Mouse (Mus musculus): ENCODE measurements at regions not wholly inside any gene's neighbourhood (a gene's known extent, or its start where the extent isn't known, plus 50 kb on each side); places are given as distances from the start of the nearest gene placed in this dataset.

GRCm38 (mm10) chr3:151262821-151263220, 174.9 kb upstream of the Adgrl4 start:
- no peak overlapping the region for H3K9ac ChIP-seq (replicated peaks; ENCODE audit: low read length, poor library complexity, severe bottlenecking)
- no peak overlapping the region for H3K4me3 ChIP-seq (ENCODE audit: low read depth, low read length)
- no peaks in the 10 kb centered on the region for H3K27me3 ChIP-seq (ENCODE audit: insufficient read depth, low read length)
- 86% methylated on average over 3 of the region's 3 CpGs for WGBS
- no peaks in the 10 kb centered on the region for H3K36me3 ChIP-seq (ENCODE audit: insufficient read depth, low read length)
- H3K27ac ChIP-seq (ENCODE audit: low read depth, low read length), result no peak overlapping the region
- no peak overlapping the region for H3K4me2 ChIP-seq (ENCODE audit: low read depth, low read length, poor library complexity, severe bottlenecking)
- ATAC-seq (ENCODE audit: low FRiP score) (no peak), DNase-seq (ENCODE audit: low spot score) (no peak)
- H3K4me1 ChIP-seq (ENCODE audit: insufficient read depth, low read length), result no peaks in the 10 kb centered on the region
- TF ChIP-seq CTCF (IDR thresholded peaks at IDR 0.05), result no peak
- no peaks in the 10 kb centered on the region for H3K9me3 ChIP-seq (ENCODE audit: low read length)

GRCm38 (mm10) chr3:151265658-151266057, 172.0 kb upstream of the Adgrl4 start:
- Histone ChIP-seq H3K27me3 (ENCODE audit: insufficient read depth, low read length) (no peaks in the 10 kb centered on the region), H3K9me3 (ENCODE audit: low read length) (no peaks in the 10 kb centered on the region), H3K4me1 (ENCODE audit: insufficient read depth, low read length) (no peaks in the 10 kb centered on the region), H3K4me3 (ENCODE audit: low read depth, low read length) (no peak overlapping the region), H3K36me3 (ENCODE audit: insufficient read depth, low read length) (no peaks in the 10 kb centered on the region), H3K27ac (ENCODE audit: low read depth, low read length) (no peak overlapping the region), H3K4me2 (ENCODE audit: low read depth, low read length, poor library complexity, severe bottlenecking) (no peak overlapping the region), H3K9ac (replicated peaks; ENCODE audit: low read length, poor library complexity, severe bottlenecking) (no peak overlapping the region)
- no peak for DNase-seq (ENCODE audit: low spot score)
- WGBS, result 29% methylated on average over 2 of the region's 2 CpGs
- no peak for ATAC-seq (ENCODE audit: low FRiP score)
- no peak for TF ChIP-seq CTCF (IDR thresholded peaks at IDR 0.05)

- no peak for TF ChIP-seq CTCF (IDR thresholded peaks at IDR 0.05)
- ATAC-seq (ENCODE audit: low FRiP score) (no peak), DNase-seq (ENCODE audit: low spot score) (no peak)
- Histone ChIP-seq H3K36me3 (ENCODE audit: insufficient read depth, low read length) (no peaks in the 10 kb centered on the region), H3K27me3 (ENCODE audit: insufficient read depth, low read length) (no peaks in the 10 kb centered on the region), H3K4me1 (ENCODE audit: insufficient read depth, low read length) (no peaks in the 10 kb centered on the region), H3K9ac (replicated peaks; ENCODE audit: low read length, poor library complexity, severe bottlenecking) (no peak overlapping the region), H3K9me3 (ENCODE audit: low read length) (no peaks in the 10 kb centered on the region), H3K4me3 (ENCODE audit: low read depth, low read length) (no peak overlapping the region), H3K4me2 (ENCODE audit: low read depth, low read length, poor library complexity, severe bottlenecking) (no peak overlapping the region), H3K27ac (ENCODE audit: low read depth, low read length) (no peak overlapping the region)
- WGBS, result 86% methylated on average over 2 of the region's 2 CpGs
Measured at GRCm38 (mm10) chr3:151269514-151269913, 168.2 kb upstream of the Adgrl4 start.

GRCm38 (mm10) chr3:151283829-151284228, 153.9 kb upstream of the Adgrl4 start:
- H3K4me3 ChIP-seq (ENCODE audit: low read depth, low read length), result no peak overlapping the region
- no peaks in the 10 kb centered on the region for H3K9me3 ChIP-seq (ENCODE audit: low read length)
- H3K4me1 ChIP-seq (ENCODE audit: insufficient read depth, low read length), result no peaks in the 10 kb centered on the region
- no peak for DNase-seq (ENCODE audit: low spot score)
- TF ChIP-seq CTCF (IDR thresholded peaks at IDR 0.05), result no peak
- WGBS, result 86% methylated on average over 1 of the region's 1 CpGs
- H3K27ac ChIP-seq (ENCODE audit: low read depth, low read length), result no peak overlapping the region
- no peaks in the 10 kb centered on the region for H3K27me3 ChIP-seq (ENCODE audit: insufficient read depth, low read length)
- no peak for ATAC-seq (ENCODE audit: low FRiP score)
- H3K36me3 ChIP-seq (ENCODE audit: insufficient read depth, low read length), result no peaks in the 10 kb centered on the region
- no peak overlapping the region for H3K9ac ChIP-seq (replicated peaks; ENCODE audit: low read length, poor library complexity, severe bottlenecking)
- no peak overlapping the region for H3K4me2 ChIP-seq (ENCODE audit: low read depth, low read length, poor library complexity, severe bottlenecking)

GRCm38 (mm10) chr3:151293981-151294605, 143.6 kb upstream of the Adgrl4 start:
- H3K4me3 ChIP-seq (ENCODE audit: low read depth, low read length), result no peak overlapping the region
- H3K27me3 ChIP-seq (ENCODE audit: insufficient read depth, low read length), result no peaks in the 10 kb centered on the region
- H3K4me1 ChIP-seq (ENCODE audit: insufficient read depth, low read length), result no peaks in the 10 kb centered on the region
- DNase-seq (ENCODE audit: low spot score) (peak; percentile 41), ATAC-seq (ENCODE audit: low FRiP score) (peak; percentile 63; the same call in 1 of the 2 replicates)
- H3K4me2 ChIP-seq (ENCODE audit: low read depth, low read length, poor library complexity, severe bottlenecking), result no peak overlapping the region
- TF ChIP-seq CTCF (IDR thresholded peaks at IDR 0.05), result no peak
- H3K27ac ChIP-seq (ENCODE audit: low read depth, low read length), result no peak overlapping the region
- 11% methylated on average over 11 of the region's 11 CpGs for WGBS
- no peaks in the 10 kb centered on the region for H3K9me3 ChIP-seq (ENCODE audit: low read length)
- H3K36me3 ChIP-seq (ENCODE audit: insufficient read depth, low read length), result no peaks in the 10 kb centered on the region
- H3K9ac ChIP-seq (replicated peaks; ENCODE audit: low read length, poor library complexity, severe bottlenecking), result no peak overlapping the region

GRCm38 (mm10) chr3:151294606-151295005, 143.1 kb upstream of the Adgrl4 start:
- DNase-seq (ENCODE audit: low spot score) (no peak), ATAC-seq (ENCODE audit: low FRiP score) (no peak)
- WGBS, result 62% methylated on average over 7 of the region's 7 CpGs
- TF ChIP-seq CTCF (IDR thresholded peaks at IDR 0.05), result no peak
- no peak overlapping the region for H3K4me2 ChIP-seq (ENCODE audit: low read depth, low read length, poor library complexity, severe bottlenecking)
- H3K27me3 ChIP-seq (ENCODE audit: insufficient read depth, low read length), result no peaks in the 10 kb centered on the region
- no peak overlapping the region; the same call in 1 of the 2 replicates for H3K27ac ChIP-seq (ENCODE audit: low read depth, low read length)
- H3K9me3 ChIP-seq (ENCODE audit: low read length), result no peaks in the 10 kb centered on the region
- H3K4me3 ChIP-seq (ENCODE audit: low read depth, low read length), result no peak overlapping the region
- H3K36me3 ChIP-seq (ENCODE audit: insufficient read depth, low read length), result no peaks in the 10 kb centered on the region
- no peak overlapping the region for H3K9ac ChIP-seq (replicated peaks; ENCODE audit: low read length, poor library complexity, severe bottlenecking)
- no peaks in the 10 kb centered on the region for H3K4me1 ChIP-seq (ENCODE audit: insufficient read depth, low read length)

Data from midbrain, postnatal 0 days (tissue).